Mouse (Mus musculus): ENCODE measurements at regions not wholly inside any gene's neighbourhood (a gene's known extent, or its start where the extent isn't known, plus 50 kb on each side); places are given as distances from the start of the nearest gene placed in this dataset.

GRCm38 (mm10) chr7:138609124-138609523 lies 211.6 kb upstream of the Tcerg1l start:
- TF ChIP-seq CTCF (IDR thresholded peaks at IDR 0.05; ENCODE audit: low read depth) = no peak
- TF ChIP-seq EP300 (IDR thresholded peaks at IDR 0.05; ENCODE audit: low read depth) = no peak
